Mouse (Mus musculus): Measurements from ENCODE around the gene Cdh16.
"Not testable (repeated sequence)": the region's sequence is repeated elsewhere in the genome, so short reads cannot be mapped to it uniquely, and the experiment has no call there.

Cdh16 gene

DNA sequence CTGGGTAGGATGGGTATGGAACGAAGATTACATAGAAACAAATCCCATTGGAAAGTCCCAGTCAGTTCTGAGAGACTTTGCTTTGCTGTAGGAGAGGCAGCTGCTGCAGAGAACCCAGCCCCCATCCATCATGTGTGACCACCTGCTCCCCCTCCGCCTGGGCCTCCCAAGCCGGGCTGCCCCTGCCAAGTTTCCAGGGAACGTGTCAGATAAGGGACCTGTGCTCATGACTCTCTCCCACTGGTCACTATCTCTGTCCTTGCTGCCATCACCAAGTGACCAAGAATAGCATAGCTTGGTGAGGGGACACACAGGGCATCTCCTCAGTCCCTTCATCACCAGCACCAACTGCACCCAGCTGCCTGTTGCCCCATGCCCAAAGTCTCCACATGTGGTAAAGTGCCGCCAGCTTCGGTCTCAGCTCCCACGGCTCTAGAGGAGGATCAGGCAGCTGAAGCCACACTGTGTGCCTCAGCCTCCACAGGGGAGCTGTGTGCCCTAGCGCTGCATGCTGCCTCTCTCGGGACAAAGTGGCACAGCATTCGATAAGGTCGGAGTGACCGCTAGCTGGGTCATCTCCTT lies 13.9 kb downstream of the Cdh16 start:
- DNase-seq, result no peak

DNA sequence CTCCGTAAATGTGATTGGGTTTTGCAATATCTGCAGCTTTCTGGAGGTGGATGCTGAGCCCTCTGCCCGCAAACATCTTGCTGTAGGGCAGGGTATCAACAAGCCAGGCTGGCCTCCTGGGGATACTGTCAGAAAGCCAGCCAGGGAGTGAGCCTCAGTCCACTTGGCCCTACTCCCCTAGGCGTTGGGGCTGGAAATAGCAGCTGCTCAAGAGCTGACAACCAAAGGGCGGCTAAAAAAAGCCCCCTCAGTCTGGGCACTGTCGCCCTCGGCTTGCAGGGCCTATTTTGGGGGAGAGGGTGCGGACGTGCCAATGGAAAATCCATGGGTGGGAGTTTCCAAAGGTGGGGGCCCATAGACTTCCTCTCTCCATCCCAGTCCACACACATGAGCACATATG lies 15.0 kb downstream of the Cdh16 start:
- DNase-seq, result no peak

DNA sequence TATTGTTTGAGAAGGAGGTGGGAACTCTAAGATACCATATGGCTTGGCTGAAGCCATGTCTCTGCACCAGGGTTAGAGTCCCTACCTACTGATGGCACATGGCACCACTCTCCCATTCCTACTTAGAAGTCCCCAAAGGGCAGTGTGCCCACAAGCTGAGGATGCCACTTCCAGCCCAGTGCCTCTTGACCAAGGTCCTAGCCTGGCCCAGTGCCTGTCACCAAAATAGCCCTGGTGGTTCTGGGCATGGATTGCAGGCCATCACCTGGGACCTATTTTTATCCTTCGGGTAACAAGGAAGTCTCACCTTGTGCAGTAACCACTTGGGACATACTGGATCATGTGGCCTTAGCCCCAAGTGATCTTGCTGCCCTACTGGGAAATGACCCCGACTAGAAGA lies 16.3 kb downstream of the Cdh16 start:
- no peak for DNase-seq

DNA sequence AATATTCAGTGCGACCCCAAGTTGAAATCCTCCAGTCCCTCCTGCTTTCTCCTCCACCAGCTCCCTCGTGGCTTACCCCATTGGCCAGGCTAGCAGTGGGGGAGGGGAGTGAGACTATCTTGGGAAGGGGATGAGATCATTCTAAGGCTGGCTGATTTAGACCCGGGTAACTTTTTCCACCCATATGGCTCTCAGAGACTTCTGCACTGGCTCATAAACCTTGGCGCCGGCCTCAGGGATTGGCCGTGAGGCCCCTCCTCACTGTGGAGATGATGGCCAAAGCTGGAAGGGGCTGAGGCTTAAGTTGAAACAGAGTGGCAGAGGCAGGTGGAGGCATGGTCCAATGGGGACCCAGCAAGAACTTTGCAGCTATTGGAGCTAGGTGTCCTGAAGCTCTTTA lies 17.9 kb downstream of the Cdh16 start:
- DNase-seq, result peak; percentile 29

DNA sequence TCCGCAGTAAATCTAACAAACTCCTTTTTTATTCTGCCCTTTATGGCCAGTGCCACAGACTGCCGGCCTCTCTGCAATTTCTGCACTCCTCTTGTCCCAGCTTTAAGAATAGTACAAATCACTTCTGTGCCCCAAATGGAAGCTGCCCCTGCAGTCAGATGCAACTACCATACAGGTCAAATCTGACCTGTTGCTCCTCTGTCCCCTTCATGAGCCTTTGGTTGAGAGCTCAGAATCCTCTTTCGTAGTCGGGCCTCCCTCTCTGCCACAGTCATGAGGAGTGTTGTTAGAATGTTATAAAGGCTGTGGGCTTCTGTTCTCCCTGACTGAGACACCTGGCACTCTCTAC lies 21.0 kb downstream of the Cdh16 start:
- DNase-seq, result no peak

DNA sequence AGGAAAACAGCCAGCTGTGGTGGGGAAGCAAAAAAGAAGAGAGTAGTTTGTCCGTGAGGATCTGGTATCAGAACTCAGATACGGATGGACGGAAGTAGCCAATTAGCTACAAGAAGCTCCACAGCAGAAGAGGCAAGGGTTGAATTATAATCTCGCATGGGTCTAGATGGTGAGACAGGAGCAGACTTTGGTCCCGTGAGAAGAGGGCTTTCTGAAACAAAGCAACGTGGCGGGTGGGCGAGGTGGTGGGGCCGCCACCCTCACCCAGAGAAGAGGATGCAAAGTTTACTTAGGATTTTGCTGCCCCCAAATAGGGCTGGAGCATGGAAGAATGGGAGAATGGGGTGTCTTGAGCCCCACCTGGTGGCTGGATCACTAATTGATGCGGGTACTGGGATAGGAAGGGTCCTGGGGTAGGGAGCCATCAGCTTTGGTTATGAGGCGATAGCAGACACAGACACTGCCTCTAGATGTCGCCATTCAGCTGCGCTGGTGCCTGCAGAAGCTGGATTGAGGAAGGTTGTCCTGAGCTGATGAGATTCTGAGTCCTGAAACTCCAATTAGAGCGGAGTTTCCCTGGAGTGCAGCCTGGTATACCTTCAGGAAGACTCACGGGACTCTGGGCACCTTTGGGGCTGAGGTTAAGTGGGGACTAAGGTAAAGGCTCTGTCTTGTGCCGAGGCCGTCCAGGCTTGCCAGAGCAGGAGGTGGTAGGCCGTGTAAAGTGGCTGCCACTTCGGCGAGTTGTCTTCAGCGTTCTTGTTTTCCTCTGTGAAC lies 21.5 kb downstream of the Cdh16 start:
- peak; percentile 88 for DNase-seq

DNA sequence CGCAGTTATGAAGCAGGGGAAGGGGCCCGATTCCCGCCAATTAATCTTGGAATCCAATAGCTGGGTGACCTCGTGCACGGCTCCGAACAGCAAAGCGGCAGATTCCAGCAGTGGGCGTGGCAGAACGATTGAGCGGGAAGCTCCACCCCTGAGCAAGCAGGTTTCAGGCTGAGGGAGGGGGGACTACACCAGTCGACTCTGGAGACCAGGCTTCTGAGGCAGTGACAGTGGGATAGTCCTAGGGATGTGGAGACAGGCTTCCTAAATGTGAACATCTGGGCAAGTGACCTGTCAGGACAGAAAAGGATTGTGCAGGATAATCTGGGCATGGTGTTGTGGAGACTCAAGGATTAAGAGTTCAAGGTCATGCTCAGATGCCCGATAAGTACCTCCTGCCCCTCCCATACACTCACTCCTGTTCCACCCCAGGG lies 22.2 kb downstream of the Cdh16 start:
- no peak for DNase-seq

DNA sequence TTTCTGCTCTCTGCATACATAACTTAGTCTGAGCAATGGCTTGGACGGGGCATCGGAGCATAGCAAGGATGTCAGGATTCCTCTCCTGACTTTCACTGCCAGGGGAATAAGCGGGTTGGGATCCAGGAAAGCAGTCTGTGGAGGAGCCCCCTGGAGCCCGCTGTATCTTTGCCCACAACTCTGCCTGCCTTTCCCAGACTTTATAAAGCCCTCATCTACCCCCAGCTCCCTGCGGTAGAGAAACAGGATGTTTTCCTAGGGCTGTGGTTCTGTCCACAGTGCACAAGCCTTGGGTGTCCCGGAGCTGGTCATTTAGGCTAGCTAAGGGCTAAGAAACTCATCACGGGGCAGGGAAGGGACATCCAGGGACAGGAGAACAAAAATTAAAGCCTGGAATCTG lies 22.8 kb downstream of the Cdh16 start:
- DNase-seq, result no peak

DNA sequence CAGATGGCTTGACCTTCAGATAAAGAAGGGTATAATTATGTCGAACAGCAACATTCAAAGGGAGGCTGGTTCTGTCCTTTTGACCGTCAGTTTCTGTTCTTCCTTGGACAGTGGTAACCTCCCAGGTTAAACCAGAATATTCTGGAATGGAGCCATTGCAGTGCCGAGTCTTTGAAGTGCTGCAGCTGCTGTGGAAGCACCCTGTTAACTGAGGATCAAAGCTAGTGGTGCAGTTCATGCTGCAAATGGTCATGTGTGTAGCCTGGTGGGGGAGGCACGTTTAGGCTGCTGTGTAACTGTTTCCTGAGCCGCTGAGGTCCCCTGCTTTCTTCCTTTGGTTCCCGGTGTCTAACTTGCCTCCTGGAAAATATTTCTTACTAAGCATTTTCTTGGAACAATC lies 25.7 kb downstream of the Cdh16 start:
- DNase-seq, result no peak

DNA sequence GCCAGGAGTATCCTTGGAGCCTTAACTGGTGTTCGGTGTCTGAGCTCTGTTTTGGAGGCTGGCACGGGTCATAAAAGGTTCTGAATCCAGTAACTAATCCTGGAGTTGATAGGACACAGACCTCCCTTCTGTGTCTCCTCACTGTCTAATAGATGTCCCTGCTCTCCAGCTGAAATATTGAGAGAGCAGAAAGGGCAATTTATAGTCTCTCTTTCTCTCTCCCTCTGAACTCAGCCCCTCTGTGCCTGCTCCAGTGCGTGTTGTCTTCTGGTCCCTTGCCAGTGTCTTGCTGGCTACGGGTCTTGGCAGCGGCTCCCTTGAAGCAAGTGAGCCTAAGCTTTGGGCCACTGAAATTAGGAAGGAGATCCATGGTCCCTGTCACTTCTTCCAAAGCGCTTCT lies 26.5 kb downstream of the Cdh16 start:
- DNase-seq, result no peak

DNA sequence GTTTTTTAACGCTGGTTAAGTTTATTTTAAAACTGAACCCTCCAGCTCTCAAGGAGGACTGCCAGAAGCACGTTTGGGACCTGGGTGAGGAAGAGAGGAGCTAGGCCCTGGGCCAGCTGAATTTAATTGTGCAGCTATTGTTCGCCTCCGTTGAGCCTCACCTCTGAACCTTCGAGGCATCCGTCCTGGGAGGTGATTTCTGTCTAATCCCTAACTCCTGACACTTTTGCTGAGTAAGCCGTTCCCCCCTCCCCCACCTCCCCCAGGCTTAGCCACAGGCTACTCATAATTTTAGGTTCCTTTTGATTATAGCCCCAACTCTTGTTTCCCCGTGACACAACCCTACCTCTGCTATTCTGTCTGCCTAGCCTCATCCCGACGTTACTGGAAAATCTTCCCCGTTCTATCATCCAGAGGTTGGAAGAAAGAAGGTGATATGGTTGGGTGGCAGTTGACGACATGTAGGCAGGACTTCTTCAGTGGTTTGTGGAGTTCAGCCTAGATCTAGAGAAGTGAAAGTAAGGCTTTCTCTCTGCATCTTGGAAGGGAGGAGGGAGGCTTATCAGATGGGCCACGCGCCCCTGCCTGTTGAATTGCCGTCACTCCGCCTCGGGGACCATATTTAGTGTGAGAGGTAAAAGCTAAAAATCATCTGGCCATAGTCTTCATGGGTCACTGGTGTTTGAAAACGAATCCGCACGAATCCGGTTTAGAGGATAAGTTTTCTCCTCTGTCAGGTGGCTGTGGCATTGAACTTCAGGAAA lies 28.2 kb downstream of the Cdh16 start:
- DNase-seq, result no peak

DNA sequence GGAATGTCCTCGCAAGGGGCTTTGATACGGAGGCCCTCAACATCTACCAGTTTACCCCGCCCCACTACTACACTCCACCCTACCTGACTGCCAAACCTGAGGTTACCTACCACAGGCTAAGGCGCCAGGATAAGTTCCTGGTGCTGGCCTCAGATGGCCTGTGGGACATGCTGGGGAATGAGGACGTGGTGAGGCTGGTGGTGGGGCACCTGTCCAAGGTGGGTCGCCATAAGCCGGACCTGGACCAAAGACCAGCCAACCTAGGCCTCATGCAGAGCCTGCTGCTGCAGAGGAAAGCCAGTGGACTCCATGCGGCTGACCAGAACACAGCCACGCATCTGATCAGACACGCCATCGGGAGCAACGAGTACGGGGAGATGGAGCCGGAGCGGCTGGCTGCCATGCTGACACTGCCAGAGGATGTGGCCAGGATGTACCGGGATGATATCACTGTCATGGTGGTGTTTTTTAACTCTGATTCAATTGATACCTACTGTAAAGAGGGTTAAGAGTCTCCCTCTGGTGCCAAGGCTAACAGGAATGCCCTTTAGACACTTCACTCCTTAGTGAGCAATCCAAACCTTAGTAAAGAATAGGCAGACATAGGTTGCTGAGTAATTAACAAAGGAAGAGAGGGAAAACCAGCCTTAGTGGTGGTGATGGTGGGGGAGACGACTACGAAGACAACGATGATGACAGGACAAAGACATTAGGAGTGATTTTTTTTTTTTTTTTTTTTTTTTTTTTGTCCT lies 29.4 kb downstream of the Cdh16 start:
- DNase-seq, result no peak

DNA sequence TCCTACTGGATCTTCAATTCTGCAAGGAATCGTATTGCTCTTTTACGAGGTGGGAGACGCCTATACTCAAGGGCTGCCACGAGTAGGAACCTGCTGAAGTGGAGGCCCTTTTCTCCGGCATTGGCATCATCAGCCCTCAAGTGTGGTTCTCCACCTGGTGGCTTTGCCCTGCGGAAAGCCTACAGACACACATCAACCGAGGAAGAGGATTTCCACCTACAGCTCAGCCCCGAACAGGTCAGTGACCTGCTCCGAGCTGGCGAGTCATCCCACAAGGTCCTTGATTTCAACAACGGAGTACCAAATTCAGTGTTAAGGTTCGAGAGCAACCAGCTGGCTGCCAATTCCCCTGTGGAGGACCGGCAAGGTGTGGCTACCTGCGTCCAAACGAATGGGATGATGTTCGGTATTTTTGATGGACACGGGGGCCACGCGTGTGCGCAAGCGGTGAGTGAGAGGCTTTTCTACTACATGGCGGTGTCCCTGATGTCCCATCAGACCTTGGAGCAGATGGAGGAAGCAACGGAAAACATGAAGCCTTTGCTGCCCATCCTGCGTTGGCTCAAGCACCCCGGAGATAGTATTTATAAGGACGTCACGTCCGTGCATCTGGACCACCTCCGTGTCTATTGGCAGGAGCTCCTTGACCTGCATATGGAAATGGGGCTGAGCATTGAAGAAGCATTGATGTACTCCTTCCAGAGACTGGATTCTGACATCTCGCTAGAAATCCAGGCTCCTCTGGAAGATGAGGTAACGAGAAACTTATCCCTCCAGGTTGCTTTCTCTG lies 30.5 kb downstream of the Cdh16 start:
- DNase-seq, result no peak

DNA sequence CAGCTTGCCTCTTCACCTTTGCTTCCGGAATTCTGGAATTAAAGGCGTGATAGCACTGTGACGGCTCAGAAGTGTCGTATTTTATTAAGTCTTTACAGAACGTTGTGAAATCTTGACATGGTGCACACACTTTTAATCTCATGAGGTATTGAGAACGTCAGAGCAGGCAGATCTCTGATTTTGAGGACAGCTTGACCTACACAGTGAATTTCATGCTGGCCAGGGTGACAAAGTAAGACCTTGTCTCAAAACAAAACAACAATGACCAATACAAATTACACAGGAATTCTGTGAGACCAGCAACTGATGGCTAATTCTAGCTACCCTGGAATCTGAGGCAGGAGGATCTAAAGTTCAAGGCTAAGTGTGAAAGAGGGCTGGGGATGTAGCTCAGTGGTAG lies 31.6 kb downstream of the Cdh16 start:
- no peak for DNase-seq

DNA sequence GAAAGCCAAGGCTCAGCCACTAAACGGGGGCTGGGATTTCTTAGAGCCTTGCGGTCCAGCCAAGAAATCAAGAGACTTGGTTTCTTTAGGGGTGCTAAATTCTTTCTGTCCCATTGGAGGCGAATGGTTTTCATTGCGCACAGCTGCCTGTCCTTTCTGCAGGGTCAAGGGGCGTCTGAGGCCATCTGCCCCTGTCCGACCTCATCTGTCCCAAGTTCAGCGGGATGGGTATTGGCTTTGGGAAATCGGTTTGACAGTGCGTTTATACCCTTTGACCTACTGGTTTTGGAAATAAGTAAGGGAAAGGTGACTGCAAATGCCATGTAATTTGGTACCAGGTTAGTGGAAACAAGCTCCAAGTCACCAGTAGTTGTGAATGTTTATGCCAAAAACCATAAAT lies 32.3 kb downstream of the Cdh16 start:
- DNase-seq, result no peak

DNA sequence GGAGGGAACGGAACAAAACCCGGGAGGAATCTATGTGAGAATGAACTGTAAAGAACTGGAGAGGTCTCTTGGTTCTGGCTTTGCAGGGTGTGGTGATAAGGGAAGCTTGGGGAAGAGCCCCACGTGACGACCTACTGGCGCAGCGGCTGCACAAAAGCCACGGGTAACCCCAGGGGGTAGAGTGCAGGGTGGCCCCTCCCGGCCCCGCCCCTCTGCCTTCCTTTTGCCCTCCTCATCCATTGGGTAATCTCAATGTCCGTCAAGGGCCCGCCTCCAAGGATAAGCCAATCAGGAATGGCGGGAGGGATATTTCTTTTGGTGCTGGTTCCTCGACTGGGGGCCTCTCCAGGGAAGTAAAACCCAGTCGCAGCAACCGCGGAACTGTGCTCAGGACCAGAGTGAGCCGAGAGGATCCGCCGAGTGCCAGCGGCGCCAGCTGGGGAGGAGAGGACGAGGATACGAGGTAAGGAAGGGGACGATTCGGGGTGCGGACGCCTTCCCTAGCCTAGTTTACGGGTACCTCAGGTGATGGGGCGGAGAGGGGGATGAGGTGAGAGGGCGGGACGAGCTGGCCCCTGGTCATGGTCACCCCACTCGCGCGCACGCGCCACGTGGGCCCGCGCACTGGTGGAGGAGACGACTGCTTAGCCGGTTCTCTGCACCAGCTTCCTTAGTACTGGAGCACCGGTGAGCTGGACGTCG lies 32.9 kb downstream of the Cdh16 start, which contains the start of gene Pdp2:
Gene Pdp2, plus strand, starts transcription at position 319 of the 702 bp plus-strand sequence.
- DNase-seq, result peak; percentile 91

DNA sequence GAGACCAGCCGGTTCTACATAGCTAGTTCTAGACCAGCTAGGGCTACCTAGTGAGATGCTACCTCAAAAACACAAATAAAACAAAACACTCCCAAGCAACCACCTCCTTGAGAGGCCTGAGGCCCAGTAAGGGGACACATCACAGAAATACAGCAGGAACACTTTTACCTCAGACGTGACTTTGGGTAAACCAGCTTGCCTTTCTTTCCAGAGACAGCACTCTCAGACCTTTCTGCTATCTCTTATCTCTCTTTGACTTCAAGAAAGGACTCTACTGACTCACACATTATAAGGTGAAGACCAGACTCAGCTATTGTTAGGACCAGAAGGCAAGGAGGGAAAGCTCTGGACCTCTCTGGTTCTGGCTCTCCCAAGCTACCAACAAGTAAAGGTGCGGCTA lies 33.9 kb downstream of the Cdh16 start:
- no peak for DNase-seq

DNA sequence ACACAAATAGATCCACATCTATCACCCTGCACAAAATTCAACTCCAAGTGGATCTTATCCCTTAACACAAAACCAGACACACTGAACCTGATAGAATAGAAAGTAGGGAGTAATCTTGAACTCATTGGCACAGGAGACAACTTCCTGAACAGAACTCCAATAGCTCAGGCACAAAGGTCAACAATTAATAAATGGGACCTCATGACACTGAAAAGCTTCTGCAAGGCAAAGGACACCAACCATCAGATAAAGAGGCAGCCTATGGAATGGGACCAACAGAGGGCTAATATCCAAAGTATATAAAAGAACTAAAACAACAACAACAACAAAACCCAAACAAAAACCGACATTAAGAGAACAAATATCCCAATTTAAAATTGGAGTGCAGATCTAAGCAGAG lies 39.7 kb downstream of the Cdh16 start:
- no peak for DNase-seq

DNA sequence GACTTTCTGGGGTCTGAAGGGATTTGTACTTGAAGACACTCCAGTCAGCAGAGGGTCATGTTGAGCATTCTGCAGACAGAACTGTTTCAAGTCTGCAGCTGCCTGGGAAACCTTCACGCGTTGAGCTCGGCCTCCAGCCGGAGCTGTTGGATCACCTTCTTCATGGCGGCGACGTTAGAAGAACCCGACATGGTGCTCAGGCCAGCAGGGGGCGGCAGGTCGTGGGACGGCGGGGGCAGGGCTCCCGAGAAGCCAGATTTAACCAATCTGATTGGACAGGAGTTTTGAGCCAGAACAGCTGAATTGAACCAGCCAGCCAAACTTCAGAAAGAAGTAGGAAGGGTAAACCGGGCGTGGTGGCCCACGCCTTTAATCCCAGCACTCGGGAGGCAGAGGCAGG lies 46.6 kb downstream of the Cdh16 start:
- not testable (repeated sequence) for DNase-seq

DNA sequence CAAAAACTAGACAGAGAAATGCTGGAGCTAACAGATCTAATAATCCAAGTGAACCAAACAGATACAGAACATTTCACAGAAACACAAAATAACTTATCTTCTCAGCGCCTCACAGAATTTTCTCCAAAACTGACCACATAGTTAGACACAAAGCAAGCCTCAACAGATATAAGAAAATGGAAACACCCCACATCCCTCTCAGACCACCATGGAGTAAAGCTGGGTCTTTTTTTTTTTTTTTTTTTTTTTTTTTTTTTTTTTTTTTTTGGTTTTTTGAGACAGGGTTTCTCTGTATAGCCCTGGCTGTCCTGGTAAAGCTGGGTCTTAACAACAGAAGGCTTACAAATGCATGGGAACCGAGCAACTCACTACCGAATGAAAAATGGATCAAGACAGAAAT lies 47.4 kb downstream of the Cdh16 start:
- DNase-seq, result no peak

DNA sequence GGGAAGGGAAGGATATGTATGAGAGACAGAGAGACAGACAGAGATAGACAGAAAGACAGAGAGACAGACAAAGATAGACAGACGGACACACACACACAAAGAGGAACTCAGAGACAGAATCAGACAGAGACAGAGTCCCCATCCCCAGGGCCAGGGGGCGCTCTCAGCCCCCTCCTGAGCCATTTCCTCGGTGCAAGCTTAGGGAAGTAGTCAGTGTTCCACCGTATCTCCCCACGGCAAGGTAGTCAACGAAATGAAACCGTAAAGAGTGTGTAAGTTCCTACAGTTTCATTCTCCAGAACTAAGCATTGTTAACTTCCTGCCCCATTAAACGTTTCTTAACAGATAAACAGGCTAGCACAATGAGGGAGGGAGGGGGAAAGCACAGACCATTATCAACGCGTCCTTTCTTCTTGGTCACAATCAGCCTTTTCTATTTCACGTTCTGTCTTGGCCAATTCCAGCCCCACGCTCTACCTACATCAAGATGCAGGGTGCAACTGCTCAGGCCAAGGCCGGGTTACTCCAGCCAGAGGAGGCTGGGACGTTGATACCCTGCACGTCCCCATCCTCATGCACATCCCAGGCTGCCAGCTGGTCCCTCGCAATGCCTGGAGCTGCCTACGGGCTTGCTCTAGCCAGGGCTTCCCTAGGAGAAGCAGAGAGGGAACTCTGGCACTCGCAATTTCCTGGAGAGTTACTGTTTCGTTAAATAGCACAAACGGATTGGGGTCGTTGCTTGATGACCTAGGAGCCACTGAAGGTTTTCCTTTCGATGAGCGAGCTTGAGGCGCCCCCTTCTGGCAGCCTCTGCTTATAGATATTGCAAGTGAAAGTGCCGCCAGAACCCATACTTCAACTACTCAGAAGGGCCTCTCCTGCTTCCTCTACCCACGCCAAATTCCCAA lies 53.5 kb downstream of the Cdh16 start:
- peak; percentile 91 for DNase-seq

Measured in lung, postnatal 14 days (tissue).